Mouse (Mus musculus): ENCODE measurements around the gene Csmd2. TPM values are rescaled to one million over a fixed set of nuclear protein-coding genes. Genes with fewer than 3 reads are reported as not detected.

Csmd2 gene
- polyA plus RNA-seq, 1 experiment from 2014 or later, result 0.45 TPM

GRCm38 (mm10) chr4:128441228-128441627 is 453.6 kb downstream of the Csmd2 start:
- WGBS, result 83% methylated on average over 2 of the region's 2 CpGs
- H3K27me3 ChIP-seq (replicated peaks; ENCODE audit: control insufficient read depth, insufficient read depth, low read length), result no peaks in the 10 kb centered on the region
- H3K27ac ChIP-seq (replicated peaks; ENCODE audit: low read depth, low read length), result no peak overlapping the region
- ATAC-seq (ENCODE audit: low read depth) (no peak), DNase-seq (ENCODE audit: low spot score) (no peak)
- H3K9ac ChIP-seq (ENCODE audit: low read depth, low read length), result no peak overlapping the region
- H3K4me3 ChIP-seq (ENCODE audit: low read depth, low read length), result no peak overlapping the region
- H3K4me2 ChIP-seq (ENCODE audit: low read depth, low read length), result no peak overlapping the region
- peaks cover 8% of the 10 kb centered on the region; the same call in 1 of the 2 replicates for H3K4me1 ChIP-seq (ENCODE audit: control insufficient read depth, insufficient read depth, low read length)
- H3K9me3 ChIP-seq (ENCODE audit: control insufficient read depth, low read length), result no peaks in the 10 kb centered on the region
- no peaks in the 10 kb centered on the region for H3K36me3 ChIP-seq (ENCODE audit: control insufficient read depth, insufficient read depth, low read length)

- DNase-seq (ENCODE audit: low spot score), result no peak
- peaks cover 8% of the 10 kb centered on the region; the same call in 1 of the 2 replicates for H3K4me1 ChIP-seq (ENCODE audit: control insufficient read depth, insufficient read depth, low read length)
- no peaks in the 10 kb centered on the region for H3K36me3 ChIP-seq (ENCODE audit: control insufficient read depth, insufficient read depth, low read length)
- H3K4me2 ChIP-seq (ENCODE audit: low read depth, low read length), result no peak overlapping the region
- H3K9me3 ChIP-seq (ENCODE audit: control insufficient read depth, low read length), result no peaks in the 10 kb centered on the region
- ATAC-seq (ENCODE audit: low read depth), result no peak
- H3K27me3 ChIP-seq (replicated peaks; ENCODE audit: control insufficient read depth, insufficient read depth, low read length), result no peaks in the 10 kb centered on the region
- H3K4me3 ChIP-seq (ENCODE audit: low read depth, low read length), result no peak overlapping the region
- no peak overlapping the region for H3K9ac ChIP-seq (ENCODE audit: low read depth, low read length)
- H3K27ac ChIP-seq (replicated peaks; ENCODE audit: low read depth, low read length), result no peak overlapping the region
- 67% methylated on average over 8 of the region's 8 CpGs for WGBS
These were observed 455.1 kb downstream of the Csmd2 start for GRCm38 (mm10) chr4:128442791-128443190.

- H3K4me2 ChIP-seq (ENCODE audit: low read depth, low read length), result no peak overlapping the region
- no peak overlapping the region for H3K4me3 ChIP-seq (ENCODE audit: low read depth, low read length)
- DNase-seq (ENCODE audit: low spot score), result peak; percentile 33
- no peaks in the 10 kb centered on the region for H3K9me3 ChIP-seq (ENCODE audit: control insufficient read depth, low read length)
- 0 out of 2 replicates have a peak overlapping the region, but pooled peaks have one; percentile 1 for H3K9ac ChIP-seq (ENCODE audit: low read depth, low read length)
- WGBS, result 43% methylated on average over 15 of the region's 15 CpGs
- no peaks in the 10 kb centered on the region for H3K36me3 ChIP-seq (ENCODE audit: control insufficient read depth, insufficient read depth, low read length)
- peaks cover 10% of the 10 kb centered on the region; the same call in 1 of the 2 replicates for H3K4me1 ChIP-seq (ENCODE audit: control insufficient read depth, insufficient read depth, low read length)
- no peak for ATAC-seq (ENCODE audit: low read depth)
- H3K27ac ChIP-seq (replicated peaks; ENCODE audit: low read depth, low read length), result no peak overlapping the region
- H3K27me3 ChIP-seq (replicated peaks; ENCODE audit: control insufficient read depth, insufficient read depth, low read length), result no peaks in the 10 kb centered on the region
These were observed 458.0 kb downstream of the Csmd2 start for GRCm38 (mm10) chr4:128445514-128446260.

- ATAC-seq (ENCODE audit: low read depth), result peak; percentile 22; the same call in 1 of the 2 replicates
- no peaks in the 10 kb centered on the region for H3K9me3 ChIP-seq (ENCODE audit: control insufficient read depth, low read length)
- no peak overlapping the region for H3K27ac ChIP-seq (replicated peaks; ENCODE audit: low read depth, low read length)
- no peak overlapping the region for H3K4me3 ChIP-seq (ENCODE audit: low read depth, low read length)
- peaks cover 14% of the 10 kb centered on the region; the same call in 1 of the 2 replicates for H3K4me1 ChIP-seq (ENCODE audit: control insufficient read depth, insufficient read depth, low read length)
- DNase-seq (ENCODE audit: low spot score), result no peak
- no peak overlapping the region for H3K9ac ChIP-seq (ENCODE audit: low read depth, low read length)
- H3K27me3 ChIP-seq (replicated peaks; ENCODE audit: control insufficient read depth, insufficient read depth, low read length), result no peaks in the 10 kb centered on the region
- H3K4me2 ChIP-seq (ENCODE audit: low read depth, low read length), result no peak overlapping the region
- WGBS, result 82% methylated on average over 12 of the region's 12 CpGs
- no peaks in the 10 kb centered on the region for H3K36me3 ChIP-seq (ENCODE audit: control insufficient read depth, insufficient read depth, low read length)
These were observed 461.3 kb downstream of the Csmd2 start for GRCm38 (mm10) chr4:128448831-128449431.

GRCm38 (mm10) chr4:128450137-128450536 is 462.5 kb downstream of the Csmd2 start:
- H3K4me2 ChIP-seq (ENCODE audit: low read depth, low read length), result no peak overlapping the region
- WGBS, result 83% methylated on average over 8 of the region's 8 CpGs
- no peaks in the 10 kb centered on the region for H3K36me3 ChIP-seq (ENCODE audit: control insufficient read depth, insufficient read depth, low read length)
- no peak overlapping the region for H3K27ac ChIP-seq (replicated peaks; ENCODE audit: low read depth, low read length)
- ATAC-seq (ENCODE audit: low read depth), result no peak
- no peaks in the 10 kb centered on the region; the same call in 1 of the 2 replicates for H3K27me3 ChIP-seq (replicated peaks; ENCODE audit: control insufficient read depth, insufficient read depth, low read length)
- no peak for DNase-seq (ENCODE audit: low spot score)
- no peaks in the 10 kb centered on the region for H3K9me3 ChIP-seq (ENCODE audit: control insufficient read depth, low read length)
- no peak overlapping the region for H3K4me3 ChIP-seq (ENCODE audit: low read depth, low read length)
- H3K9ac ChIP-seq (ENCODE audit: low read depth, low read length), result no peak overlapping the region
- H3K4me1 ChIP-seq (ENCODE audit: control insufficient read depth, insufficient read depth, low read length), result peaks cover 13% of the 10 kb centered on the region; the same call in 1 of the 2 replicates

GRCm38 (mm10) chr4:128450974-128451373 is 463.3 kb downstream of the Csmd2 start:
- Histone ChIP-seq H3K9me3 (ENCODE audit: control insufficient read depth, low read length) (no peaks in the 10 kb centered on the region), H3K27me3 (replicated peaks; ENCODE audit: control insufficient read depth, insufficient read depth, low read length) (no peaks in the 10 kb centered on the region; the same call in 1 of the 2 replicates), H3K9ac (ENCODE audit: low read depth, low read length) (no peak overlapping the region), H3K36me3 (ENCODE audit: control insufficient read depth, insufficient read depth, low read length) (no peaks in the 10 kb centered on the region), H3K27ac (replicated peaks; ENCODE audit: low read depth, low read length) (no peak overlapping the region), H3K4me3 (ENCODE audit: low read depth, low read length) (no peak overlapping the region), H3K4me2 (ENCODE audit: low read depth, low read length) (no peak overlapping the region), H3K4me1 (ENCODE audit: control insufficient read depth, insufficient read depth, low read length) (peaks cover 6% of the 10 kb centered on the region; the same call in 1 of the 2 replicates)
- DNase-seq (ENCODE audit: low spot score) (peak; percentile 82), ATAC-seq (ENCODE audit: low read depth) (peak; percentile 67)
- 30% methylated on average over 8 of the region's 8 CpGs for WGBS

- no peak overlapping the region for H3K4me3 ChIP-seq (ENCODE audit: low read depth, low read length)
These were observed 463.7 kb downstream of the Csmd2 start for GRCm38 (mm10) chr4:128451383-128451794.

GRCm38 (mm10) chr4:128466708-128467107 is 479.1 kb downstream of the Csmd2 start:
- 59% methylated on average over 5 of the region's 5 CpGs for WGBS
- DNase-seq (ENCODE audit: low spot score) (no peak), ATAC-seq (ENCODE audit: low read depth) (no peak)
- Histone ChIP-seq H3K27me3 (replicated peaks; ENCODE audit: control insufficient read depth, insufficient read depth, low read length) (no peaks in the 10 kb centered on the region), H3K9me3 (ENCODE audit: control insufficient read depth, low read length) (no peaks in the 10 kb centered on the region), H3K27ac (replicated peaks; ENCODE audit: low read depth, low read length) (no peak overlapping the region), H3K4me3 (ENCODE audit: low read depth, low read length) (no peak overlapping the region), H3K36me3 (ENCODE audit: control insufficient read depth, insufficient read depth, low read length) (no peaks in the 10 kb centered on the region), H3K9ac (ENCODE audit: low read depth, low read length) (no peak overlapping the region), H3K4me2 (ENCODE audit: low read depth, low read length) (no peak overlapping the region), H3K4me1 (ENCODE audit: control insufficient read depth, insufficient read depth, low read length) (no peaks in the 10 kb centered on the region)

More at GRCm38 (mm10) chr4:128451383-128451794, 463.7 kb downstream of the Csmd2 start:
- Histone ChIP-seq H3K27me3 (replicated peaks; ENCODE audit: control insufficient read depth, insufficient read depth, low read length) (no peaks in the 10 kb centered on the region; the same call in 1 of the 2 replicates), H3K9me3 (ENCODE audit: control insufficient read depth, low read length) (no peaks in the 10 kb centered on the region), H3K9ac (ENCODE audit: low read depth, low read length) (no peak overlapping the region), H3K27ac (replicated peaks; ENCODE audit: low read depth, low read length) (no peak overlapping the region), H3K4me2 (ENCODE audit: low read depth, low read length) (no peak overlapping the region), H3K4me1 (ENCODE audit: control insufficient read depth, insufficient read depth, low read length) (peaks cover 6% of the 10 kb centered on the region; the same call in 1 of the 2 replicates), H3K36me3 (ENCODE audit: control insufficient read depth, insufficient read depth, low read length) (no peaks in the 10 kb centered on the region)
- ATAC-seq (ENCODE audit: low read depth) (no peak), DNase-seq (ENCODE audit: low spot score) (no peak)
- WGBS, result 66% methylated on average over 3 of the region's 3 CpGs

All from embryonic facial prominence, embryonic 14.5 days (tissue).